Mouse (Mus musculus) heart, postnatal 0 days (tissue): ENCODE results near the gene Nsf.

ENCODE experiments used
- CTCF ChIP-seq: IDR thresholded peaks from 2 replicates; pipeline ENCODE4 v1.5.1; 2016; ENCODE audit warnings: antibody characterized with exemption, control low read depth, low read depth
- EP300 ChIP-seq: IDR thresholded peaks from 2 replicates; pipeline ENCODE4 v1.6.1; 2016; ENCODE audit warnings: antibody characterized with exemption, low read depth

GRCm38 (mm10) chr11:103923272-103923671 lies 30.6 kb downstream of the Nsf start:
- TF ChIP-seq CTCF, result no peak
- no peak for TF ChIP-seq EP300
